Mouse (Mus musculus) embryonic facial prominence, embryonic 14.5 days (tissue): ENCODE measurements around the gene Gemin2. TPM values are rescaled to one million over a fixed set of nuclear protein-coding genes. Genes with fewer than 3 reads are reported as not detected.

Source experiments
- ATAC-seq: fragments of 200-750 bp; cut with Nextera tagmentation; 2 replicates; pipeline ENCODE4 v1.8.0; 2017; ENCODE audit warnings: low read depth, moderate number of reproducible peaks, moderate TSS enrichment
- DNase-seq: peaks from one replicate; pipeline ENCODE4 v3.0.0-alpha.2; 2015; ENCODE audit warnings: low spot score
- H3K27ac ChIP-seq: fragments of 300-500 bp; sonication (generic); replicated peaks from 2 replicates; pipeline ENCODE4 v1.5.1; 2014; ENCODE audit warnings: low read depth, mild to moderate bottlenecking, low read length, moderate library complexity
- H3K27me3 ChIP-seq: fragments of 300-500 bp; sonication (generic); replicated peaks from 2 replicates; pipeline ENCODE4 v1.6.1; 2014; ENCODE audit warnings: low read length; ENCODE audit not compliant: control insufficient read depth, insufficient read depth
- H3K36me3 ChIP-seq: fragments of 300-500 bp; sonication (generic); 2 replicates; pipeline ENCODE4 v1.6.1; 2014; ENCODE audit warnings: low read length, mixed read lengths; ENCODE audit not compliant: control insufficient read depth, insufficient read depth
- H3K4me1 ChIP-seq: fragments of 300-500 bp; sonication (generic); 2 replicates; pipeline ENCODE4 v1.6.1; 2014; ENCODE audit warnings: antibody characterized with exemption, low read length; ENCODE audit not compliant: control insufficient read depth, insufficient read depth
- H3K4me2 ChIP-seq: fragments of 300-500 bp; sonication (generic); 2 replicates; pipeline ENCODE4 v1.6.1; 2014; ENCODE audit warnings: low read depth, mild to moderate bottlenecking, low read length, moderate library complexity, mixed read lengths
- H3K4me3 ChIP-seq: fragments of 300-500 bp; sonication (generic); 2 replicates; pipeline ENCODE4 v1.5.1; 2014; ENCODE audit warnings: low read depth, mild to moderate bottlenecking, low read length
- H3K9ac ChIP-seq: fragments of 300-500 bp; sonication (generic); 2 replicates; pipeline ENCODE4 v1.6.1; 2014; ENCODE audit warnings: low read depth, mild to moderate bottlenecking, low read length, moderate library complexity, mixed read lengths
- H3K9me3 ChIP-seq: fragments of 300-500 bp; sonication (generic); 2 replicates; pipeline ENCODE4 v1.6.1; 2016; ENCODE audit warnings: low read length; ENCODE audit not compliant: control insufficient read depth
- WGBS: fragments of 180-500 bp; shearing (Covaris S2); extraction: QIAGEN DNeasy Blood & Tissue Kit; methylation state at CpG from one replicate; pipeline ENCODE4 v1.1.7; 2014; 5-methylcytosine and 5-hydroxymethylcytosine counted together
- polyA plus RNA-seq: library from polyadenylated mRNA; unstranded; fragments of >200 nt; fragmentation: Nextera tagmentation; extraction: Ambion mirVana; gene quantifications from 2 replicates; pipeline ENCODE4 v1.2.1, GENCODE M21; 2014

The Gemin2 gene
- polyA plus RNA-seq, 1 experiment from 2014 or later: 13.3 TPM

GRCm38 (mm10) chr12:59064837-59065236 is 51.6 kb downstream of the Gemin2 start:
- peaks cover 19% of the 10 kb centered on the region for H3K36me3 ChIP-seq
- 74% methylated on average over 8 of the region's 8 CpGs for WGBS

GRCm38 (mm10) chr12:59065776-59066175 is 52.6 kb downstream of the Gemin2 start:
- ATAC-seq (no peak), DNase-seq (no peak)
- Histone ChIP-seq H3K4me3 (no peak overlapping the region), H3K27me3 (no peaks in the 10 kb centered on the region; the same call in 1 of the 2 replicates), H3K9me3 (no peaks in the 10 kb centered on the region), H3K27ac (peak overlapping the region; percentile 91), H3K9ac (no peak overlapping the region), H3K4me1 (no peaks in the 10 kb centered on the region), H3K4me2 (peak overlapping the region; percentile 65), H3K36me3 (peaks cover 28% of the 10 kb centered on the region)
- 76% methylated on average over 3 of the region's 3 CpGs for WGBS

More at GRCm38 (mm10) chr12:59064837-59065236, 51.6 kb downstream of the Gemin2 start:
- H3K9me3 ChIP-seq: no peaks in the 10 kb centered on the region
- H3K27ac ChIP-seq: no peak overlapping the region
- DNase-seq (no peak), ATAC-seq (no peak)
- no peak overlapping the region for H3K4me2 ChIP-seq
- H3K4me3 ChIP-seq: no peak overlapping the region
- H3K27me3 ChIP-seq: no peaks in the 10 kb centered on the region; the same call in 1 of the 2 replicates
- H3K4me1 ChIP-seq: peaks cover 4% of the 10 kb centered on the region
- no peak overlapping the region for H3K9ac ChIP-seq

DNA sequence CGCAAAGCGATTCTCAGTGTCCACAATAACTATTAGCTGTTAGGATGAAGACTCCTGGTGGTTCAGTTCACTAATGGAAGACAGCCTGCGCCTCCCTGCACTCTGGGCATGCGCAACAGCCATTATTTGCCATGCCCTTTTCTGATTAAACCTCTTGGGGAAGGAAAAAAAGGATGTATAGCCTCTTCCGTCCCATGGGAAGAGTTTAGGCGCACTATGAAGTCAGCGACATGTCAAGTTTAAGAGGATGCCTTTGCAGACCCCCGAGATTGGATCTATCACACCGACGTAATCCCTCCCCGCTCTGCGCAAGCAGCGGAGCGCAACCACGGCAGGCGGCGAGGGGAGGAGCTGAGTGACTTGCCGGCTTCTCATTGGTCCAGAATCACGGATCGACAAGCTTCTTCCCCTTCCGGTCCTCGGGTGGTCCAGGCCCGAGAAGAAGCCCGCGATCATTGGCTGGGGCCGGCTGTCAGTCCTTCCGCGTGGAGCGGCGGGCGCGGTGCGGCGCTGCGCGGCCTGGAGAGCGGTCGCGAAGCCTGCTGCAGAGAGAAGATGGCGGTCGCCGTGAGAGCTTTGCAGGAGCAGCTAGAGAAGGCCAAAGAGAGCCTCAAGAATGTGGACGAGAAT is 53.4 kb downstream of the Gemin2 start, which contains the start of gene Pnn:
Pnn (plus strand) TSS at position 437 of the 630 bp plus-strand sequence.
- Histone ChIP-seq H3K4me3 (peak within 1 kb of the TSS; percentile 93), H3K36me3 (peaks cover 36% of the 10 kb centered on the region), H3K9ac (peak within 1 kb of the TSS; percentile 98), H3K4me1 (no peaks in the 10 kb centered on the region), H3K27ac (peak within 1 kb of the TSS; percentile 91), H3K4me2 (peak within 1 kb of the TSS; percentile 76), H3K9me3 (no peaks in the 10 kb centered on the region), H3K27me3 (no peaks in the 10 kb centered on the region; the same call in 1 of the 2 replicates)
- DNase-seq (peak; percentile 99), ATAC-seq (peak; percentile 100)
- under 1% methylated on average over 38 of the region's 43 CpGs for WGBS

DNA sequence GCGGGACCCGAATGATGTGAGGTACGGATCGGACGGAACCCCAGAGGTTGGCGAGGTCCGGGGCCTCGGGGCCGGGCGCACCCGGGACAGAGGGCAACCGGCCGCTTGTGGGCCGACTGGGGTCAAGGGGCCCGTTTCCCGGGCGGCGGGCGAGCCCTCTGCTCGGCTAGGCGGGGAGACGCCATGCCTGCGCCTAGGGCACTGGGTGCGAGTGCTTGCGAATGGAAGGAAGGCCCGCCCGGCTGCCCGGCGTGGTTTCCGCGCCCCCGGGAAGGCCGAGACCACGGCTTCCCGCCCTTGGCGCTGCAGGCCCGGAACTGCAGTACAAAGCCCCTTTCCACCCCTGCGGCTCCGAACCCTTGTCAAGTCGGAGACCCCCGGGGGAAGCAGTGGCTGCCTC is 53.9 kb downstream of the Gemin2 start:
- H3K36me3 ChIP-seq: peaks cover 41% of the 10 kb centered on the region
- no peaks in the 10 kb centered on the region for H3K9me3 ChIP-seq
- peak overlapping the region; percentile 93 for H3K4me3 ChIP-seq
- DNase-seq (peak; percentile 12), ATAC-seq (peak; percentile 39)
- peak overlapping the region; percentile 87 for H3K27ac ChIP-seq
- peak overlapping the region; percentile 76 for H3K4me2 ChIP-seq
- H3K27me3 ChIP-seq: no peaks in the 10 kb centered on the region; the same call in 1 of the 2 replicates
- peak overlapping the region; percentile 98 for H3K9ac ChIP-seq
- 1% methylated on average over 24 of the region's 41 CpGs for WGBS
- H3K4me1 ChIP-seq: no peaks in the 10 kb centered on the region

DNA sequence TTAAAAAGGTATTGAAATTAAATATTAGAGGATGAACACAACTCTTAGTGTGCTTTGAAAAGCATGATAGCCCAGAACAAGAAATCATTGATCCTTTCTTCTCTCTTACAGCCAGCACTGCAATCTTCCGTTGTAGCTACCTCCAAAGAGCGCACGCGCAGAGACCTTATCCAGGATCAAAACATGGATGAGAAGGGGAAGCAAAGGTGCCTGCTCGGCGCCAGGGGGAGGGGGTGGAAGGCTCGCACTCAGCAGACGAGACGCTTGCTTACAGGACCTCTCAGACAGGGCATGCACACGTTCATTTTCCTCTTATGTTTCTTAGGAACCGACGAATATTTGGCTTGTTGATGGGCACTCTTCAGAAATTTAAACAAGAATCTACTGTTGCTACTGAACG is 55.6 kb downstream of the Gemin2 start:
- WGBS: 96% methylated on average over 13 of the region's 13 CpGs
- H3K4me3 ChIP-seq: no peak overlapping the region
- no peaks in the 10 kb centered on the region for H3K4me1 ChIP-seq
- peaks cover 51% of the 10 kb centered on the region for H3K36me3 ChIP-seq
- DNase-seq (no peak), ATAC-seq (no peak)
- no peak overlapping the region for H3K9ac ChIP-seq
- no peaks in the 10 kb centered on the region for H3K9me3 ChIP-seq
- H3K4me2 ChIP-seq: no peak overlapping the region
- H3K27me3 ChIP-seq: no peaks in the 10 kb centered on the region; the same call in 1 of the 2 replicates
- H3K27ac ChIP-seq: no peak overlapping the region

GRCm38 (mm10) chr12:59072286-59072685 is 59.1 kb downstream of the Gemin2 start:
- Histone ChIP-seq H3K9me3 (no peaks in the 10 kb centered on the region), H3K9ac (no peak overlapping the region), H3K4me1 (no peaks in the 10 kb centered on the region), H3K4me2 (no peak overlapping the region), H3K36me3 (peaks cover 63% of the 10 kb centered on the region), H3K27me3 (no peaks in the 10 kb centered on the region), H3K4me3 (no peak overlapping the region), H3K27ac (no peak overlapping the region)
- no peak for ATAC-seq
- DNase-seq: no peak
- WGBS: 90% methylated on average over 11 of the region's 11 CpGs

DNA sequence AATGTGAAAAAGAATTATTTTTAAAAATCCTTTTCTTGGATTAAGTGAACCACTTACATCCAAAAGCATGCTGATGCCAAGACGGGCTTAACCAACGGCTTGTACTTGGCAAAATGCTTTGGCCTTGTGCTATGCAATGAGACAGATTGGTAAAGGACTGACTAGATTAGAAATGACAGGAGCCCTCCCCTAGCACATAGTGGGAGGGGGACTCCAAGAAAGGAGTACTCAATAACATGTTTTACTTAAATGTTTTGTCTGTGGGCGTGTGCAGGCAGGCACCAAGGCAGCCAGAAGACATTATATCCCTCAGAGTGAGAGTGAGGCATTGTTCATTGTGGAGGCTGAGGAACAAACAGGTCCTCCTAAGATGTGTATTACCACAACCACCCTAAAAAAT is 60.9 kb downstream of the Gemin2 start:
- no peaks in the 10 kb centered on the region for H3K4me1 ChIP-seq
- DNase-seq (peak; percentile 33), ATAC-seq (peak; percentile 60; the same call in 1 of the 2 replicates)
- H3K4me2 ChIP-seq: no peak overlapping the region
- no peak overlapping the region for H3K4me3 ChIP-seq
- no peaks in the 10 kb centered on the region for H3K9me3 ChIP-seq
- no peak overlapping the region for H3K27ac ChIP-seq
- WGBS: 70% methylated on average over 3 of the region's 3 CpGs
- no peaks in the 10 kb centered on the region for H3K27me3 ChIP-seq
- H3K9ac ChIP-seq: no peak overlapping the region
- H3K36me3 ChIP-seq: peaks cover 52% of the 10 kb centered on the region

GRCm38 (mm10) chr12:59076996-59077395 is 63.8 kb downstream of the Gemin2 start:
- DNase-seq: no peak
- Histone ChIP-seq H3K4me2 (no peak overlapping the region), H3K27me3 (no peaks in the 10 kb centered on the region), H3K9me3 (no peaks in the 10 kb centered on the region), H3K27ac (no peak overlapping the region), H3K9ac (no peak overlapping the region), H3K4me3 (no peak overlapping the region), H3K36me3 (peaks cover 22% of the 10 kb centered on the region), H3K4me1 (no peaks in the 10 kb centered on the region)
- WGBS: 86% methylated on average over 3 of the region's 3 CpGs
- ATAC-seq: no peak

- no peak for ATAC-seq
- no peaks in the 10 kb centered on the region for H3K9me3 ChIP-seq
- H3K4me3 ChIP-seq: no peak overlapping the region
- H3K9ac ChIP-seq: no peak overlapping the region
- no peak for DNase-seq
- peaks cover 15% of the 10 kb centered on the region; the same call in 1 of the 2 replicates for H3K36me3 ChIP-seq
- H3K4me2 ChIP-seq: no peak overlapping the region
- no peak overlapping the region for H3K27ac ChIP-seq
- H3K27me3 ChIP-seq: no peaks in the 10 kb centered on the region
- no peaks in the 10 kb centered on the region for H3K4me1 ChIP-seq
- 90% methylated on average over 3 of the region's 3 CpGs for WGBS
Observed at GRCm38 (mm10) chr12:59077883-59078282, 64.7 kb downstream of the Gemin2 start.
